Mouse (Mus musculus) ZHBTc4 (cell line): Measurements from ENCODE around the gene Zswim4.

Experiments used
- DNase-seq: peaks from one replicate; pipeline ENCODE4 v3.0.0-alpha.2; 2011; ENCODE audit warnings: low read depth, low spot score

Gene Zswim4

DNA sequence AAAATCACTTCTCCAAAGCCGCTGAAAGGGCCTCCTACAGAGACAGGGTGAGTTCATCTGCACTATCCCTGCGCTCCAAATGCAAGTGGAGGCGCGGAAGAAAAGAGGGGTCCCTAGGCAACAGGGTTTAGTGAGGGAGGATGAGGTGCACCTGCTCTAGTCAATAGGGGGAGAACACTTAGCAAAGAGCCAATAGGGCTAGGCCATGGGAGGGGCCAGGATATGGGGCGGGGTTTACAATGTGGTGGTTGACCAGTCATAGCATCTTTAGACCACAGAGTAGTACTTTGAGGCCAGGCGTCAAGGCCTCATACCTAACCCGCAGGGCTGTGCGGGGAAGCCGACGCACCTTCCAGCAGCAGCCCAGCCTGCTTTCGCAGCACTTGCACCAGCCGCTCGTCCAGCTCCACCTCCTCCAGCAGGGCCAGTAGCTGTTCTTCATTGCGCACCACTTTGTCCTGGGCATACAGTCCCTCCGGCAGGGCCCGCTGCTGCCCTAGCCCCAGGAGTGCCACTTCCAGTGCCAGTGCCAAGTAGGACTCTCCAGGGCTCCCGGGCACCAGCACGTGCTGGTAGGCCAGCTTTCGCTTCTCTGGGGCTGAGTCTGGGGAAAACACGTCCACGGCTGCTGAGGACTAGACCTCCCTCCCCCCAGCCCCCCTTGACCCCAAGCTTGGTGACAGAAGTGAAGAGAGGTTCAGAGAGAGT lies 13.4 kb downstream of the Zswim4 start:
- peak; percentile 67 for DNase-seq

GRCm38 (mm10) chr8:84222566-84223165 lies 14.2 kb downstream of the Zswim4 start:
- DNase-seq, result no peak

DNA sequence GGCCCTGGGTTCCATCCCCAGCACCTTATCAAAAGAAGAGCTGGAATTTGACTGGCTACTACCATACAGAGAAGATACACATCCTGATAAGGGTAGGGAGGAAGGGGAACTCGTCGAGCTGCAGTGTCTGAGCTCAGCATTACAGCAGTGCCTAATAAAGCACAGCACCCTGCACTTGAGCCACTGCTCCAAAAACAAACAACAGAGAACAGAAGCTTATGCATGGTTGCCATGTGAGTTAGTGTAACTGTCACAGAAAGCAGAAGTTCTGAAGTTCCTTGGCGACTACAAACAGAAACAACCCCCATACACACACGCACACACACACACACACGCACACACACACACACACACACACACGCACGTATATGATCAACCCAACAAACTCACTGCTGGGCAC lies 16.8 kb downstream of the Zswim4 start:
- DNase-seq, result no peak

- DNase-seq, result no peak
Measured at GRCm38 (mm10) chr8:84218143-84218542, 18.7 kb downstream of the Zswim4 start.

DNA sequence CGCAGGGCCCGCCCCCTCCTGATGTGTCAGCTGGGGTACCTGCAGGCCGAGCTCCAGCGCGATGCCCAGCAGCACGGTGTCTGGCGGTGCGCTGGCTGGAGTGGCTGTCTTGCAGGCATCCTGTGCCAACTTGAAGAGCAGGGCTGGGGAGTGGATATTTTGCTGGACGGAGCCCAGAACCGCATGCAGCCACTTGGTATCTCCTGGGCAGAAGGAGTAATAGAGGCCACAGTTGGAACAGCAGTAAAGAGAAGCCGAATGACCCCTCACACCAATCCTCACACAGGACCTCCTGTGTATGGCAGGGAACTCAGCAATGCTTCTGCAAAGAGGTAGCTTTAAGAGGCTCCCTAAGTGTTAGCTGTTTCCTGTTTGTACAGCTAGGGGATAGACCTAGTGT lies 19.6 kb downstream of the Zswim4 start:
- no peak for DNase-seq

- DNase-seq, result no peak
Measured at GRCm38 (mm10) chr8:84213277-84213676, 23.6 kb downstream of the Zswim4 start.

DNA sequence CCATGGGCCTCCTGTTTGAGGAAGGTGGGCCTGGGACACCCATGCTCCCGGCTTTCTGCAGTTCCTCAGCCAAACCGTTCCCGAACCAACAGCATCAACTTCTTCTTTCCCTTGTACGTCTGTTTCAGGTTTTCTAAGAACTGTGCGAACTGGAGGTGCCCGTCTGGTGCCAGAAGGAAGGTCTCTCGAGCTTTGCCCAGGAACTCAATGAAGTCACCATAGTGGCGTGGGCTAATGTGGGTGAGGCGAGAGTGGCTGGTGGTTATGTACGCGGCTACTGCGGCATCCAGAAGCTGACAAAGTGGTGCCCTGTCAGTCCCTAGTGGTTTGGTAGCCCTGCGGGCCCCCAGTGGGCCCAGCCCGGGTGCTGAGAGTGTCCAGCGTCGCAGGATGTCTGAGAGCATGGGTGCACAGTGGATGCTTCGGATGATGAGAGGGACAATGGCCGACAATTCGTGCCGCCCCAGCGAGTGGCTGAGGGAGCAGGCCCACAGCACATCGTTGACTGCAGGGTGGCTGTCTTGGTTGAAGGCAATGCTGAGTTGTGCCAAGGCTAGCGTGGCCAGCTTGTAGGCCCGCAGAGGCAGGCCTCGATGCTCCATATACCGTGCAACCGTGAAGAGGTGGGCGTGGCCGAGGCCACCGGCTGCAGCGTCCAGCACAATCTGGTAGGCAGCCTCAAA lies 24.8 kb downstream of the Zswim4 start:
- no peak for DNase-seq

DNA sequence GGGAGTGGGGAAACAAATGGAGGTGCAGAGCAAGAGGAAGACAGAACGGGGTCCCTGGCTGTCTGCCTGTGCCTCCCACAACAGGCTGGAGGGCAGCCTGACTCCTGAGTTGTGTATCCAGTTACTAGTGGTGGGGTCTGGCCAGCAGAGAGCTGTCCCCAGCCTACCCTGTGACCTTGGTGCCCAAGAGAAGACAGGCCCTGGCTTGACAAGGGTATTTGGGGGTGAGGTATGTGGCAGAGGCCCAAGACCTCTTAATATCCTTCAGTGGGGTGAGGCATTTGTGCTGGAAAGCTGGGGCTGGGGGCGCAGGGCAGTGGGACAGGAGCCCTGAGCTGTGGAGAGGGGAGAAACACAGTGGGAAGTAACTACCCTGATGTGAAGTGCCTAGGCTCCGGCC lies 25.7 kb downstream of the Zswim4 start:
- no peak for DNase-seq

GRCm38 (mm10) chr8:84210167-84210791 lies 26.6 kb downstream of the Zswim4 start:
- DNase-seq, result peak; percentile 83

DNA sequence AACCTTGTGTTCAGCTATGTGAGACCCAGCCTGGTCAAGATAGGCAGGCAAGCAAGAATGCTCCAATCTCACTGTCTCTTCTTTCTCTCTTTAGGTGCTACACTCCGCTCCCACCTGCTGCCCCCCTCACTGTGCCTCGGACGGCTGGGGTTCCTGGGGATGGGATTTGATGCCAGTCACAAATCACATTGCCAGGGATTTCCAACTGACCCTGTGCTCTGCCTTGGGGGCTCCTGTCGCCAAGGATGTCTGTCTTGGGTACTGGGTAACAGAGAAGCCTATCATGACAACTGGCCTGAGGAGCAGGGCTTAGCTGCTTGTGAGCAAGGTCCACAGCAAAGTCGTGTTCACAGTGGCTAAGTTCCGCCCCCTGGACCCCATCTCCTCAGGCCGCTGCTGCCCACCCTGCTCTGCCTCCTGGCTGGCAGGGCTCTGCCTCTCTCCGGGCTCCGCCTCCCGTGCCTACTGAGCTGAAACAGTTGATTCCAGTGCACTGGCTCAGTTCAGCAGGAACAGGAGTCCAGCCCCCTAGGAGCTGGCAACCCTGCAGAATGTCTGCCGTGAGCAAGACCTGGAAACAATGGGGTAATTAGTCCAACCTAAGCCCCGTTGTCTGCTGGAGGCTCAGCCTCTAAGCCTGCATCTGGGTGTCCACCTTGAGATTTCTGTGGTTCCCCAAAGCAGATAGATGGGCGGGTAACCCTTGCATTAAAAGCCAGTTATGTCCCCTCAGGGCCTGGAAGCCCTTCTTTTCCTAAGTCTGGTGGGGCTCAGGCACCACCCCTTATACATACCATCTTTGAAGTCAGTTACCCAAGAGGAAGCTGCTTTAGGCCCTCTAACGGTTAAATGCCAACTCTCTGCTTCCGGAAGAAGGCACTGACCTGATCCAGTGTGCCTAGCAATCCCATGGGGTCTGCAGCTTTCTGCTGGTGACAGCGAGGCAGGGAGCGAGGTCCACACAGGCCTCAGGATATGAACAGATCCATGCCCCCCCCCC lies 28.2 kb downstream of the Zswim4 start:
- DNase-seq, result no peak

- DNase-seq, result no peak
Measured at GRCm38 (mm10) chr8:84207811-84208210, 29.0 kb downstream of the Zswim4 start.

DNA sequence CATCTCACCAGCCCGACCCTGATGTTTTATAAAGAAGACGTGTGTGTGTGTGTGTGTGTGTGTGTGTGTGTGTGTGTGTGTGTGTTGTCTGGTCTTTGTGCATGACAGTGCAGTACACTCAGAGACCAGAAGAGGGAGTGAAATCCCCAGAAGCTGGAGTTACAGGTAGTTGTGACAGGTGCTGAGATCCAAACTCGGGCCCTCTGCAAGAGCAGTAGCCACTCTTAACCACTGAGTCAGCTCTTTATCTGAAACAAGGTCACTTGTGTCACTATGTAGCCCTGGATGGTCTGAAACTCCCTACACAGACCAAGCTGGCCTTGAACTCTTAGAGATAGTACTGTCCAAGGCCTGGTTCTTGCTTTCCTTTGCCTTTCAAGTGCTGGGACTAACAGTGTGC lies 30.2 kb downstream of the Zswim4 start:
- DNase-seq, result peak; percentile 61

- no peak for DNase-seq
Measured at GRCm38 (mm10) chr8:84205073-84205472, 31.8 kb downstream of the Zswim4 start.

DNA sequence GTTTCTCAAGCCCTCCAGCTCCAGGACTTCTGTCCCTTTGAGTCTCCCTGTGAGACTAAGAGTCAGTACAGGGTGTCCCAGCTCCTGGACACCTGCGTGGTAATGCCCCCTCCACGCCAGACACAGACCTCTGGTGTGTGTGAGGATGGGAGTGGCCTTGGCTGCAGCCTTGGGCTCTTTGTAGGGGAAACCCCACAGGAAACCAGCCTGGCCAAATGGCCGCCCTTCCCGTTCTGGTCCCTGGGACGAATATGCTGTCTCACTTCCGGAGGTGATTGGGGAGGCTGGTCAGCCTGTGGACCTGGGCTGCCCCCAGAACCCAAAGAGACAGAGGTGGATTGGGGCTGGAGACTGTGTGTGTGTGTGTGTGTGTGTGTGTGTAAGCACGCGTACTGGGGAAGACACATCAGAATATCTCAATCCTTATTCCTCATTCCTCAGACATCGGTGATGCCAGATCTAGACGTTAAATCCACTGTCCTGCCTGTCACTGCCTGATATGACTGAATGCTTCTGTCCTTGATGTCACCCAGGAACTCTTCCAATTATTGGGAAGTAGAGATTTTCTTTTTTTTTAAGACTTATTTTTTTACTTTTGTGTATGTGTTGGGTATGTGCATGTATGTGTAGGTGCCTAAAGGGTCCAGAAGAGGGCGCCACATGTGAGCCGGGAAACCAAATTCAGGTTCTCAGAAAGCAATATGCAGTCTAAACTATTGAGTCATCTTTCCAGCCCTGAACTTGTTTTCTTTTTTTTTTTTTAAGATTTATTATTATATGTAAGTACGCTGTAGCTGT lies 32.7 kb downstream of the Zswim4 start:
- peak; percentile 76 for DNase-seq

GRCm38 (mm10) chr8:84202938-84203917 lies 33.6 kb downstream of the Zswim4 start:
- DNase-seq, result peak; percentile 80

DNA sequence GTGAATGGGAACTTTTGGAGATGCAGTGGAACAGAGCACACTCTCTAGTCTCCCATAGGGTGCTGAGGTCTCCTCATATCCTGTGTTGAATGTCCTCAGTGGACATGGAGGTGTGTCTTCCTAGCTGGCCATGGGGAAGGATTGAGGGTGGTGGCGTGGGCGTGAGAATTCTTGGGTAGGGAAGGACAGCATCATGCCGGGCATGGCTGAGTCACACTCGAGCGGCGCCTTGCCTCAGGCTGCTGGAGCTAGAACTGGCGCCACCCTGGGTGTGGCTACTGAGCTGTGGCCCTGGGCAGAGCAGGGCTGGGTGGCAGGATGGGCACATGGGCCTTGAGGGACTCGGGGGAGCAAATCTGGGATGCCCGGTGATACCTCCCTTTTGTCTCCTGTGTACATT lies 34.4 kb downstream of the Zswim4 start:
- no peak for DNase-seq

- no peak for DNase-seq
Measured at GRCm38 (mm10) chr8:84201545-84202245, 35.2 kb downstream of the Zswim4 start.
